Mouse (Mus musculus) urinary bladder, postnatal 10 days (tissue): ENCODE measurements around the gene Tacstd2.
"Not testable (repeated sequence)": the region's sequence is repeated elsewhere in the genome, so short reads cannot be mapped to it uniquely, and the experiment has no call there.

Source experiments
- DNase-seq: peaks from one replicate; pipeline ENCODE4 v3.0.0; 2022; ENCODE audit warnings: low spot score

The Tacstd2 gene

GRCm38 (mm10) chr6:67535777-67536054 lies at the start of gene Tacstd2:
TSS of gene Tacstd2 (minus strand) at chr6:67535796.
- DNase-seq: no peak

- DNase-seq: no peak
Measured at GRCm38 (mm10) chr6:67566270-67566669, 30.7 kb upstream of the Tacstd2 start.

GRCm38 (mm10) chr6:67555376-67555775 lies 19.8 kb upstream of the Tacstd2 start:
- DNase-seq: no peak

GRCm38 (mm10) chr6:67549550-67549949 lies 14.0 kb upstream of the Tacstd2 start:
- DNase-seq: no peak

GRCm38 (mm10) chr6:67535005-67535776 lies 405 bp downstream of the Tacstd2 start:
- DNase-seq: no peak

- no peak for DNase-seq
Measured at GRCm38 (mm10) chr6:67534191-67535004, 1.2 kb downstream of the Tacstd2 start.

GRCm38 (mm10) chr6:67532665-67533440 lies 2.7 kb downstream of the Tacstd2 start:
- DNase-seq: peak; percentile 30

- no peak for DNase-seq
Measured at GRCm38 (mm10) chr6:67531822-67532162, 3.8 kb downstream of the Tacstd2 start.

- no peak for DNase-seq
Measured at GRCm38 (mm10) chr6:67530992-67531821, 4.4 kb downstream of the Tacstd2 start.

GRCm38 (mm10) chr6:67526356-67526755 lies 9.2 kb downstream of the Tacstd2 start:
- DNase-seq: no peak

- DNase-seq: no peak
Measured at GRCm38 (mm10) chr6:67510752-67511151, 24.8 kb downstream of the Tacstd2 start.

- not testable (repeated sequence) for DNase-seq
Measured at GRCm38 (mm10) chr6:67501938-67502337, 33.7 kb downstream of the Tacstd2 start.

GRCm38 (mm10) chr6:67491755-67492154 lies 43.8 kb downstream of the Tacstd2 start, which contains the start of gene Il23r:
TSS of gene Il23r (minus strand) at chr6:67491855.
- DNase-seq: no peak
